Mouse (Mus musculus) liver, embryonic 14.5 days (tissue): ENCODE data around the gene Zfp574.

Source experiments
- CTCF ChIP-seq: IDR thresholded peaks from 2 replicates; pipeline ENCODE4 v1.5.1; 2016; ENCODE audit warnings: antibody characterized with exemption, low read depth, control low read depth
- EP300 ChIP-seq: IDR thresholded peaks from 2 replicates; pipeline ENCODE4 v1.6.1; 2016; ENCODE audit warnings: antibody characterized with exemption, low read depth

GRCm38 (mm10) chr7:25025855-25026439 lies 46.4 kb upstream of the Zfp574 start:
- TF ChIP-seq CTCF (peak; percentile 38; the same call in 1 of the 2 replicates), EP300 (no peak)
